Mouse (Mus musculus): ENCODE measurements around the gene Vmn2r120. TPM values are rescaled to one million over a fixed set of nuclear protein-coding genes. Genes with fewer than 3 reads are reported as not detected.
"Not testable (repeated sequence)": the region's sequence is repeated elsewhere in the genome, so short reads cannot be mapped to it uniquely, and the experiment has no call there.

Vmn2r120 gene
- polyA plus RNA-seq (2014; fragmentation: Nextera tagmentation; extraction: Ambion mirVana): not detected in 2 replicates

GRCm38 (mm10) chr17:57545405-57545804 is at the start of gene Vmn2r120:
Gene Vmn2r120, minus strand, starts transcription at chr17:57545505.
- ATAC-seq (ENCODE audit: low FRiP score) (no peak), DNase-seq (ENCODE audit: low spot score) (no peak)

GRCm38 (mm10) chr17:57587273-57587672 is 42.0 kb upstream of the Vmn2r120 start:
- not testable (repeated sequence) for H3K4me1 ChIP-seq (replicated peaks; ENCODE audit: control insufficient read depth, insufficient read depth, low read length); H3K4me3 ChIP-seq (ENCODE audit: low read depth, low read length); H3K4me2 ChIP-seq (replicated peaks; ENCODE audit: low read depth, low read length); ATAC-seq (ENCODE audit: low FRiP score); H3K9ac ChIP-seq (ENCODE audit: low read depth, low read length); H3K36me3 ChIP-seq (ENCODE audit: control insufficient read depth, insufficient read depth, low read length); H3K9me3 ChIP-seq (ENCODE audit: control insufficient read depth, low read length); H3K27me3 ChIP-seq (ENCODE audit: control insufficient read depth, insufficient read depth, low read length); H3K27ac ChIP-seq (ENCODE audit: low read depth, low read length); DNase-seq (ENCODE audit: low spot score)
- 81% methylated on average over 6 of the region's 6 CpGs for WGBS

More at GRCm38 (mm10) chr17:57545405-57545804, at the start of gene Vmn2r120:
- H3K27ac ChIP-seq (ENCODE audit: low read depth, low read length): no peak within 1 kb of the TSS
- H3K4me1 ChIP-seq (replicated peaks; ENCODE audit: control insufficient read depth, insufficient read depth, low read length): no peaks in the 10 kb centered on the region
- WGBS: 93% methylated on average over 1 of the region's 1 CpGs
- H3K4me3 ChIP-seq (ENCODE audit: low read depth, low read length): no peak within 1 kb of the TSS
- H3K9me3 ChIP-seq (ENCODE audit: control insufficient read depth, low read length): no peaks in the 10 kb centered on the region
- H3K36me3 ChIP-seq (ENCODE audit: control insufficient read depth, insufficient read depth, low read length): no peaks in the 10 kb centered on the region
- no peak within 1 kb of the TSS for H3K4me2 ChIP-seq (replicated peaks; ENCODE audit: low read depth, low read length)
- H3K27me3 ChIP-seq (ENCODE audit: control insufficient read depth, insufficient read depth, low read length): no peaks in the 10 kb centered on the region
- no peak within 1 kb of the TSS for H3K9ac ChIP-seq (ENCODE audit: low read depth, low read length)

GRCm38 (mm10) chr17:57574075-57574705 is 28.9 kb upstream of the Vmn2r120 start:
- Histone ChIP-seq H3K4me3 (ENCODE audit: low read depth, low read length) (no peak overlapping the region), H3K4me1 (replicated peaks; ENCODE audit: control insufficient read depth, insufficient read depth, low read length) (no peaks in the 10 kb centered on the region), H3K4me2 (replicated peaks; ENCODE audit: low read depth, low read length) (no peak overlapping the region), H3K9me3 (ENCODE audit: control insufficient read depth, low read length) (no peaks in the 10 kb centered on the region), H3K9ac (ENCODE audit: low read depth, low read length) (no peak overlapping the region), H3K27me3 (ENCODE audit: control insufficient read depth, insufficient read depth, low read length) (no peaks in the 10 kb centered on the region), H3K36me3 (ENCODE audit: control insufficient read depth, insufficient read depth, low read length) (no peaks in the 10 kb centered on the region), H3K27ac (ENCODE audit: low read depth, low read length) (no peak overlapping the region)
- 79% methylated on average over 16 of the region's 16 CpGs for WGBS
- ATAC-seq (ENCODE audit: low FRiP score): no peak
- no peak for DNase-seq (ENCODE audit: low spot score)

Other genes starting within 250 kb of the Vmn2r120 start
- gene Adgre1, start 186.8 kb downstream of the Vmn2r120 start, polyA plus RNA-seq (2014; fragmentation: Nextera tagmentation; extraction: Ambion mirVana): 3.3 and 4.8 TPM in 2 replicates
- gene Gm21834, start 196.7 kb upstream of the Vmn2r120 start, polyA plus RNA-seq (2014; fragmentation: Nextera tagmentation; extraction: Ambion mirVana): not detected in 2 replicates
- 0.14 TPM in 1 of 2 replicates, not detected in the other for gene Cntnap5c, start 224.1 kb upstream of the Vmn2r120 start, polyA plus RNA-seq (2014; fragmentation: Nextera tagmentation; extraction: Ambion mirVana)

All from hindbrain, embryonic 11.5 days (tissue).